Mouse (Mus musculus) bone marrow, adult 2 months (tissue): ENCODE data around the gene Pcbp3.

Experiments used
- CTCF ChIP-seq: fragments of 200-500 bp; IDR thresholded peaks from 2 replicates; pipeline ENCODE4 v1.5.1; 2011; ENCODE audit warnings: low read length, control low read depth; ENCODE audit not compliant: control insufficient read depth, insufficient read depth
- POLR2A ChIP-seq: fragments of 200-500 bp; IDR thresholded peaks from 2 replicates; pipeline ENCODE4 v1.6.1; 2011; ENCODE audit warnings: low read depth, mild to moderate bottlenecking, control low read depth, low read length, borderline replicate concordance; ENCODE audit not compliant: control insufficient read depth

DNA sequence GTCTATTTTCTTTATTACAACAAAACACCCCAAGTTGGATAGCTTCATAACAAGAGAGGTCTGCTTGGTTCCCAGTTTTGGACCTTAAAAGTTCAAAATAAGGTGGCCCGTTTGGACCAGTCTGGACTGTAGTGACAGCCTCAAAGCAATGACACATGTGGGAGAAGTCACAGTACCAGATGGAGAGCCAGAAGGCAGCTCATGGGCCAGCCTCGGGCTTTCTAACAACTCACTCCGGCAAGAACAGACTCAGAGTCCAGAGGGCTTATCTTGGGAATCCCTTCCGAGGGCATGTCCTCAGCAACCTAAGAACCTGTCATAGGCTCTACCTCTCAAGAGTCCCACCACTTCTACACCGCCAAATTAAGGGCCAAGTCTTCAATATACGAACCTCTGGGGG is 24.9 kb downstream of the Pcbp3 start:
- TF ChIP-seq CTCF (no peak), POLR2A (no peak)
